Mouse (Mus musculus) thymus, adult 2 months (tissue): Measurements from ENCODE around the gene Galnt13.

Source experiments
- CTCF ChIP-seq: fragments of 200-500 bp; IDR thresholded peaks from 2 replicates; pipeline ENCODE4 v1.5.1; 2012; ENCODE audit warnings: mild to moderate bottlenecking, control low read depth, low read length, moderate library complexity, borderline replicate concordance; ENCODE audit not compliant: control insufficient read depth, poor library complexity, insufficient read depth; ENCODE audit errors: extremely low read depth
- POLR2A ChIP-seq: fragments of 200-500 bp; IDR thresholded peaks from 2 replicates; pipeline ENCODE4 v1.6.1; 2012; ENCODE audit warnings: mild to moderate bottlenecking, low read length, control low read depth, moderate library complexity; ENCODE audit not compliant: control insufficient read depth, poor library complexity, insufficient read depth; ENCODE audit errors: extremely low read depth

GRCm38 (mm10) chr2:54435380-54435779 lies 737 bp upstream of the Galnt13 start:
- TF ChIP-seq CTCF, result no peak
- no peak for TF ChIP-seq POLR2A
